Mouse (Mus musculus): Measurements from ENCODE around the gene Hsd11b1. TPM values are rescaled to one million over a fixed set of nuclear protein-coding genes. Genes with fewer than 3 reads are reported as not detected.

The Hsd11b1 gene
- polyA plus RNA-seq, 1 experiment from 2014 or later: 0.89 TPM

- 0 out of 2 replicates have a peak, but pooled peaks have one; percentile 17 for ATAC-seq
- Histone ChIP-seq H3K4me3 (no peak overlapping the region), H3K27ac (no peak overlapping the region), H3K9me3 (replicated peaks) (no peaks in the 10 kb centered on the region), H3K9ac (no peak overlapping the region), H3K4me1 (peaks cover 9% of the 10 kb centered on the region; the same call in 1 of the 2 replicates), H3K4me2 (no peak overlapping the region), H3K36me3 (no peaks in the 10 kb centered on the region), H3K27me3 (replicated peaks) (no peaks in the 10 kb centered on the region)
- WGBS (ENCODE audit: insufficient replicate concordance): 58% methylated on average over 8 of the region's 8 CpGs
Measured at GRCm38 (mm10) chr1:193274407-193275071, 10.7 kb upstream of the Hsd11b1 start.

- peak; percentile 77 for ATAC-seq
- 2% methylated on average over 23 of the region's 23 CpGs for WGBS (ENCODE audit: insufficient replicate concordance)
Measured at GRCm38 (mm10) chr1:193272916-193273601, 9.2 kb upstream of the Hsd11b1 start, which contains the start of gene G0s2. TSS of gene G0s2 (minus strand) at chr1:193273217.

GRCm38 (mm10) chr1:193272137-193272915 lies 8.5 kb upstream of the Hsd11b1 start:
- peak; percentile 9 for ATAC-seq
- H3K27ac ChIP-seq: peak overlapping the region; percentile 71
- peak overlapping the region; percentile 45 for H3K4me3 ChIP-seq
- 31% methylated on average over 24 of the region's 24 CpGs for WGBS (ENCODE audit: insufficient replicate concordance)
- H3K4me1 ChIP-seq: peaks cover 9% of the 10 kb centered on the region; the same call in 1 of the 2 replicates
- no peaks in the 10 kb centered on the region for H3K36me3 ChIP-seq
- no peaks in the 10 kb centered on the region for H3K27me3 ChIP-seq (replicated peaks)
- no peaks in the 10 kb centered on the region for H3K9me3 ChIP-seq (replicated peaks)
- H3K9ac ChIP-seq: peak overlapping the region; percentile 53
- peak overlapping the region; percentile 58 for H3K4me2 ChIP-seq

More at GRCm38 (mm10) chr1:193272916-193273601, 9.2 kb upstream of the Hsd11b1 start, which contains the start of gene G0s2:
- H3K27ac ChIP-seq: peak within 1 kb of the TSS; percentile 71
- H3K4me1 ChIP-seq: peaks cover 9% of the 10 kb centered on the region; the same call in 1 of the 2 replicates
- no peaks in the 10 kb centered on the region for H3K27me3 ChIP-seq (replicated peaks)
- H3K4me3 ChIP-seq: peak within 1 kb of the TSS; percentile 45
- H3K4me2 ChIP-seq: peak within 1 kb of the TSS; percentile 58
- peak within 1 kb of the TSS; percentile 53 for H3K9ac ChIP-seq
- no peaks in the 10 kb centered on the region for H3K9me3 ChIP-seq (replicated peaks)
- H3K36me3 ChIP-seq: no peaks in the 10 kb centered on the region

GRCm38 (mm10) chr1:193270965-193271763 lies 7.3 kb upstream of the Hsd11b1 start:
- no peak overlapping the region for H3K4me3 ChIP-seq
- no peaks in the 10 kb centered on the region for H3K9me3 ChIP-seq (replicated peaks)
- H3K27me3 ChIP-seq (replicated peaks): no peaks in the 10 kb centered on the region
- H3K27ac ChIP-seq: no peak overlapping the region
- 38% methylated on average over 6 of the region's 6 CpGs for WGBS (ENCODE audit: insufficient replicate concordance)
- H3K36me3 ChIP-seq: no peaks in the 10 kb centered on the region
- H3K4me2 ChIP-seq: peak overlapping the region; percentile 58
- H3K4me1 ChIP-seq: peaks cover 9% of the 10 kb centered on the region; the same call in 1 of the 2 replicates
- ATAC-seq: no peak
- H3K9ac ChIP-seq: no peak overlapping the region

DNA sequence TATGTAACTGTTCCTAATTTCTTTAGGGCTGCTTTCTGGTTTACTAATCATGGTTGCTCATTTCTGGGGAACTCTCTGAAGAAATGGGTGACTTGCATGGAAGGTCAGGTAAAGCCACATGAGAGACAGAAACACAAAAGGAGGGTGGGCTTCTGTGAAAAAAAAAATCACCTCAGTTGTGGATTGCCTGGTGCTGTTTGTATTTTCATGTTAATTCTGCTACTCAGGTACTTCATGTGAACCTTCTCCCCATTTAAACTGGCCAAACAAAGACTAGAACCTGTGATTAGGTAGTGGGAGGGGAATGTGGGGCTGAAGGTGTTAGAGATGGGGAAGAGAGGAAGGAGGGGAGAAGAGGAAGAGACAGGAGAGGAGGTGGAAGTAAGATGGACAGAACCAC lies 1.9 kb upstream of the Hsd11b1 start:
- Histone ChIP-seq H3K9ac (no peak overlapping the region), H3K27ac (no peak overlapping the region), H3K4me3 (no peak overlapping the region), H3K9me3 (replicated peaks) (no peaks in the 10 kb centered on the region), H3K4me2 (no peak overlapping the region), H3K36me3 (no peaks in the 10 kb centered on the region), H3K4me1 (no peaks in the 10 kb centered on the region), H3K27me3 (replicated peaks) (no peaks in the 10 kb centered on the region)
- ATAC-seq: no peak

GRCm38 (mm10) chr1:193263026-193263907 lies 608 bp downstream of the Hsd11b1 start:
- H3K36me3 ChIP-seq: no peaks in the 10 kb centered on the region
- 54% methylated on average over 8 of the region's 8 CpGs for WGBS (ENCODE audit: insufficient replicate concordance)
- H3K27me3 ChIP-seq (replicated peaks): no peaks in the 10 kb centered on the region
- no peaks in the 10 kb centered on the region for H3K4me1 ChIP-seq
- no peak for ATAC-seq
- no peak overlapping the region for H3K4me2 ChIP-seq
- no peak overlapping the region for H3K9ac ChIP-seq
- no peak overlapping the region for H3K4me3 ChIP-seq
- no peaks in the 10 kb centered on the region for H3K9me3 ChIP-seq (replicated peaks)
- no peak overlapping the region for H3K27ac ChIP-seq

DNA sequence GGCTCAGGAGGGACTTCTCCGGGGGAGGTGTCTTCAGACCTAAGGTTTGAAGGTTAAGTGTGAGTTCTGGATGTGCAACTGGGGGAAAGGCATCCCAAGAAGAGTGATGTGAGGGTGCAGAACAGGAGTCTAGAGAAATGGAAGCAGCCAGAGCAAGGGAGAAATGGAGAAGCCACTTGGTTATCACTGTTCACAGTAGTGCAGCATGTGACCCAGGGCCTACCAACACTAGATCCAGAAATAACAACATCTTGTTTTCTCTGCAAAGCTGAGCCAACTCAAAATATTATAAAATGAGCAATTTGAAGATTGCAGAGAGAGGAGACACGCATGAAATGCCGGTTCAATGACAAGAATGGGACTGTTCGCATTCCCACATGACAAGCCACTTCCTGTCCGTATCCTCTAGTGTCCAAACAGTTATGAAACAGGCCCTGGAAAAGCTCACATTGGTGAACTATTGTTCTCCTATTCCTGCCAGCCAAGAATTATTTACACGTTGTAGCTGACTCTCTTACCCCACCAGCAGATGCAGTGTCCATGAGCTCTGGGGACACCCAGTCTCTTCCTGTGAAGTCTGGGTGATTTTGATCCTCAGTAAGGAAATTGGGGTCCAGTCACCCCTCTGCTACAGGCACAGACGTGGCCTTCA lies 1.9 kb downstream of the Hsd11b1 start:
- no peak overlapping the region for H3K27ac ChIP-seq
- H3K9ac ChIP-seq: no peak overlapping the region
- no peak overlapping the region for H3K4me2 ChIP-seq
- H3K9me3 ChIP-seq (replicated peaks): no peaks in the 10 kb centered on the region
- no peaks in the 10 kb centered on the region for H3K4me1 ChIP-seq
- H3K36me3 ChIP-seq: no peaks in the 10 kb centered on the region
- H3K4me3 ChIP-seq: no peak overlapping the region
- H3K27me3 ChIP-seq (replicated peaks): no peaks in the 10 kb centered on the region
- no peak for ATAC-seq
- 56% methylated on average over 7 of the region's 7 CpGs for WGBS (ENCODE audit: insufficient replicate concordance)

GRCm38 (mm10) chr1:193259559-193259958 lies 4.3 kb downstream of the Hsd11b1 start:
- Histone ChIP-seq H3K4me1 (no peaks in the 10 kb centered on the region), H3K36me3 (no peaks in the 10 kb centered on the region), H3K27me3 (replicated peaks) (no peaks in the 10 kb centered on the region), H3K27ac (no peak overlapping the region), H3K9me3 (replicated peaks) (no peaks in the 10 kb centered on the region), H3K9ac (no peak overlapping the region), H3K4me2 (no peak overlapping the region), H3K4me3 (no peak overlapping the region)
- ATAC-seq: no peak
- WGBS (ENCODE audit: insufficient replicate concordance): 70% methylated on average over 9 of the region's 9 CpGs

DNA sequence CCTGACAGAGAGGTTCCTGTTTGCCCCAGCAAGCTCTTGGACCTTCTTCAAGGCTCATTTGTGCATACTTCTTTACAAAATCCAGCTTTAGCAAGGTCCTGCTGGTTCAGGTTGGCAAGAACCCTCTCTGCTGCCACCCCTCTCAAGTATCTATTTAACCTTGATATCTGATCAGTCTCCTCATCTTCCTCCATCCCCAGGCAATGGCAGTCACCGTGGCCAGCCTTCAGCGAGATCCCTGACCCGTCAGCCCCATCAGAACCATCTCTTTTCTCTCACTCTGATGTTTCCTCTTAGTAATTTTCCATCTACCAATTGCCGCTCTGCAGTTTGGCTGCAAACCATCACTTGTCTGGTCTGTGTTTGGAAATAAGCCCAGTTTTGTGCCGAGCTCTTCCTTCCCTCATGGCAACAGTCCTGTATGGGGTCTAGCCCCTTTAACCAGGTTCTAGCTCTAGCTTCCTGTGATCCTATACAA lies 7.2 kb downstream of the Hsd11b1 start:
- no peak overlapping the region for H3K4me2 ChIP-seq
- no peak overlapping the region for H3K9ac ChIP-seq
- 49% methylated on average over 5 of the region's 5 CpGs for WGBS (ENCODE audit: insufficient replicate concordance)
- H3K4me3 ChIP-seq: no peak overlapping the region
- no peak overlapping the region for H3K27ac ChIP-seq
- H3K9me3 ChIP-seq (replicated peaks): no peaks in the 10 kb centered on the region
- no peaks in the 10 kb centered on the region for H3K4me1 ChIP-seq
- ATAC-seq: no peak
- no peaks in the 10 kb centered on the region for H3K27me3 ChIP-seq (replicated peaks)
- no peaks in the 10 kb centered on the region for H3K36me3 ChIP-seq

- H3K4me3 ChIP-seq: no peak overlapping the region
- no peaks in the 10 kb centered on the region for H3K4me1 ChIP-seq
- peak; percentile 42 for ATAC-seq
- no peaks in the 10 kb centered on the region for H3K9me3 ChIP-seq (replicated peaks)
- no peak overlapping the region for H3K4me2 ChIP-seq
- no peak overlapping the region for H3K27ac ChIP-seq
- no peaks in the 10 kb centered on the region for H3K27me3 ChIP-seq (replicated peaks)
- no peaks in the 10 kb centered on the region for H3K36me3 ChIP-seq
- H3K9ac ChIP-seq: no peak overlapping the region
Measured at GRCm38 (mm10) chr1:193256289-193256577, 7.6 kb downstream of the Hsd11b1 start.
